Mouse (Mus musculus) megakaryocyte, embryonic 14.5 days (primary cell): ENCODE results near the gene Serp1. TPM values are rescaled to one million over a fixed set of nuclear protein-coding genes. Genes with fewer than 3 reads are reported as not detected.

Source experiments
- H3K27me3 ChIP-seq: replicated peaks from 2 replicates; pipeline ENCODE3; 2012; ENCODE audit warnings: inconsistent platforms
- H3K36me3 ChIP-seq: replicated peaks from 2 replicates; pipeline ENCODE3; 2012; ENCODE audit warnings: low read length, inconsistent platforms, mixed read lengths
- H3K4me1 ChIP-seq: 2 replicates; pipeline ENCODE4 v1.6.1; 2012; ENCODE audit warnings: inconsistent platforms
- H3K4me3 ChIP-seq: replicated peaks from 2 replicates; pipeline ENCODE3; 2012; ENCODE audit warnings: moderate library complexity, mild to moderate bottlenecking, inconsistent platforms
- H3K9me3 ChIP-seq: 2 replicates; pipeline ENCODE4 v1.6.1; 2012; ENCODE audit warnings: inconsistent platforms
- FLI1 ChIP-seq: IDR thresholded peaks from 2 replicates; pipeline ENCODE4 v1.6.1; 2012; ENCODE audit warnings: low read length, inconsistent platforms, mixed read lengths
- GATA1 ChIP-seq: IDR thresholded peaks from 3 replicates; pipeline ENCODE4 v1.6.1; 2012; ENCODE audit warnings: mixed read lengths, low read length, inconsistent platforms, borderline replicate concordance
- polyA plus RNA-seq: library from polyadenylated mRNA; stranded (reverse); fragments of >175 nt; gene quantifications from 2 replicates; pipeline ENCODE4 v1.2.3, GENCODE M21; 2012; ENCODE audit warnings: low replicate concordance; ENCODE audit not compliant: insufficient read depth

Gene Serp1
- polyA plus RNA-seq, 1 experiment = 71.3 TPM

GRCm38 (mm10) chr3:58512740-58513139 is 13.0 kb downstream of the Serp1 start:
- H3K9me3 ChIP-seq = no peaks in the 10 kb centered on the region
- no peak for TF ChIP-seq FLI1
- H3K4me3 ChIP-seq = no peak overlapping the region
- no peaks in the 10 kb centered on the region for H3K27me3 ChIP-seq
- peaks cover 35% of the 10 kb centered on the region for H3K4me1 ChIP-seq
- no peaks in the 10 kb centered on the region for H3K36me3 ChIP-seq

DNA sequence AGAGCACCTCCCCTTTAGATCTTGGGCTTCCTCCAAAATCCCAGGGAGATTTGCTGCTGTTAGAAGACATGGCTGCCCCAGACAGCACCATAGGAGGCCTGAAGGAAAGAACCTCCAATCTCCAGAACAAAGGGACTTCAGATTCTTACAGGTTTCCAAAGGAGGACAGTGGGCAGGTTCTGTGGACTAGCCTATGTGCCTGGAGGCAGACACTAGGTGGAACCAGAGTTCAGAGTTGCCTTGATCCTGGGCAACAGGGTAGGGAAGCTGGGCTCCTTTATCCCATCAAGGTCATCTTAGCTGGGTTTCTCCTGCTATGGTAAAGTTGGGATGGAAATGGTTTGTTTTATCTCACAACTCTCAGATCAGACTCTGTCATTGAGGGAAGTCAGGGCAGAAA is 14.1 kb downstream of the Serp1 start:
- Histone ChIP-seq H3K4me1 (peaks cover 26% of the 10 kb centered on the region), H3K27me3 (no peaks in the 10 kb centered on the region)
- TF ChIP-seq FLI1 = no peak
- no peak for TF ChIP-seq GATA1

DNA sequence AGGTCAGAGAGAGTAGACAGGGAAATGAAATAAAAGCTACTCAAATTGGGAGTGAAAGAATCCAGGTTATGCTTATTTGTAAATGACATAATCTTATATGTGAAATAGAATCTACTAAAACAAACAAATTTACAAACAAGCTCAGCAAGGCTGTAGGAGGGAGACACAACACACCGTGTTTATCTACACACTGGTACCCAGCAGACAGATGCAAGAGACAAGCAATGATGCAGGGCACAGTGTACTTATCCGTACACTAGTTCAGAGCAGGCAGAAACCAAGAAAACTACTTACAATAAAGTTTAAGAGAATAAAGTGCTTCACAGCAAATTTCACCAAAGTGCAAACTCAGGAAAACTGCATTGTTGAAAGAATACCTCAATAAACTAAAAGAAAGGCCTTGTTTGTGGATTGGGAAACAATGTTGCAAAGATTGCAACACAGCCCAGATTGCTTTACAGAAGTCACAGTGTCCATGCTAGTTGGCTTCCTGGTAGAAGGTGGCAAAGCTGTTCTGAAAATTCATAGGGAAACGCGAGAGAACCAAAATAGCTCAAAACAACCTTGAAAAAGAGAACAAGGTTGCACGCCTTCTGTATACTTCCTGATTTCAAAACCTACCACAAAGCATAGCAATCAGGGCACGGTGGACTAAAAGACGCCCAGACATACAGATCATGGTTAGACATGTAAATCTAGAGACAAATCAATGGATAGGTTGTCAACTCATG is 17.5 kb downstream of the Serp1 start:
- Histone ChIP-seq H3K27me3 (no peaks in the 10 kb centered on the region), H3K4me3 (peak overlapping the region; percentile 70), H3K9me3 (no peaks in the 10 kb centered on the region), H3K4me1 (peaks cover 24% of the 10 kb centered on the region), H3K36me3 (no peaks in the 10 kb centered on the region)
- TF ChIP-seq FLI1 (no peak), GATA1 (no peak)

More for the DNA sequence above, 14.1 kb downstream of the Serp1 start:
- Histone ChIP-seq H3K36me3 (no peaks in the 10 kb centered on the region), H3K4me3 (no peak overlapping the region), H3K9me3 (no peaks in the 10 kb centered on the region)

DNA sequence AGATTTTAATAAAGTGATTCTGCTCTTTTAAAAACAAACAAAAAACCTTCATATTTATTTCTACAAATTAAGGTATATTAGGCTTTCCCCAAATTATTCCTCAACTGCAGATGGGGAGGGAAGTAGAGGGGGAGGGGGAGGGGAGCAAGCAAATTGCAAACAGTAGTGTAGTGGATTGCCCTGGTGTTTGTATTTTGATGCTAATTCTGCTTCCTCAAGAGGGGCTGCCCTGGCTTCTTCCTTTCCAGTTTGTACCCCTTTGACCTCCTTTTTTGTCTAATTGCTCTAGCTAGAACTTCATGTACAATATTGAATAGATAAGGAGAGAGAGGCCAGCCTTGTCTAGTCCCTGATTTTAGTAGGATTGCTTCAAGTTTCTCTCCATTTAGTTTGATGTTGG is 21.0 kb downstream of the Serp1 start:
- Histone ChIP-seq H3K4me3 (no peak overlapping the region), H3K9me3 (no peaks in the 10 kb centered on the region), H3K27me3 (no peaks in the 10 kb centered on the region), H3K36me3 (no peaks in the 10 kb centered on the region), H3K4me1 (peaks cover 38% of the 10 kb centered on the region)
- no peak for TF ChIP-seq FLI1
- TF ChIP-seq GATA1 = no peak

DNA sequence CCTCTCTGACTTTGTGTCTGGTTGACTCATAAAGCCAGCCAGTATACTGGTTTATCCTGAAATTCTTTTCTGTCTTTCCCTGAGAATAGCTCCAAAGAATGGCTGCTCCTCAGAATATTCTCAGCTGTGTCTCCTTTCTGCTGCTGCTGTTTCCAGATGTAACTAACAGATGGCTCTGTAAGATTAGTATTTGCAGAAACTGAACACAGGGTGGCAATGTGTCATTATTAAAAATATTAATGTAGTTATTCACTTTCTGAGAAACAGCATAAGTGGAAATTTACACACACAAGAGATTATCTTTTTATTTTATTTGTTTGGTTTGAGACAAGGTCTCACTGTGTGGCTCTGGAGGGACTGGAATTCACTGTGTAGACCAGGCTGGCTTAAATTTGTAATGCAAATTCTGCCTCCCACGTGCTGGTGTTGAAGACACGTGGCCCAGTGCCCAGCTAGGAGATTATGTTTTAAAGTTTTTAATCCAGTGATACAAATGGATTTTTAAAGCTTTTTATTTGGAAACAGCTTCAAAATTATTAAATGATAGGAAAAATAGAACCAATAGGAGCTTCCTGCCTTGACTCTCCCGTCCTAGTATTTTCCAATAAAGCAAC is 21.9 kb downstream of the Serp1 start:
- peaks cover 38% of the 10 kb centered on the region for H3K4me1 ChIP-seq
- H3K36me3 ChIP-seq = no peaks in the 10 kb centered on the region
- H3K27me3 ChIP-seq = no peaks in the 10 kb centered on the region
- no peak overlapping the region for H3K4me3 ChIP-seq
- H3K9me3 ChIP-seq = no peaks in the 10 kb centered on the region
- TF ChIP-seq GATA1 (no peak), FLI1 (no peak)

DNA sequence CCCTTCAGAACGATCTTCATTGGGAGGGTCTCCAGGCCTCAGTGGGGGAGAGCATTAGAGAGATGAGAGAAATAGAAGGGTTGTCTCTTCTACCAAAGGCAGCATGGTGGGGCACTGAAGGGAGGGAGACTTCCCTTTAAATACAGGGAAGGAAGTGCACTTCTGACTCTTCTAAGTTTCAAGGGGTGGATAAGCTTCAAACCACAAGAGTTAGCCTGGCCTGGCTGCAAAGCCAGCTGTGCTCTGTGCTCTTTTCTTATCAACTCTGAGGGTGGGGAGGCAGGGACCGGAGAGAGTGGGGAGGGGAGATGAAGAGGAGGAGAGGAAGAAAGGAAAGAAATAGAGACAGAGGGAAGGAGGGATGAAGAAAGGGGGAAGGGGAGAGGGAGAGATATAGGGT is 23.7 kb downstream of the Serp1 start:
- Histone ChIP-seq H3K36me3 (no peaks in the 10 kb centered on the region), H3K9me3 (no peaks in the 10 kb centered on the region), H3K4me1 (peaks cover 27% of the 10 kb centered on the region), H3K4me3 (peak overlapping the region; percentile 28), H3K27me3 (no peaks in the 10 kb centered on the region)
- TF ChIP-seq GATA1 (no peak), FLI1 (no peak)

DNA sequence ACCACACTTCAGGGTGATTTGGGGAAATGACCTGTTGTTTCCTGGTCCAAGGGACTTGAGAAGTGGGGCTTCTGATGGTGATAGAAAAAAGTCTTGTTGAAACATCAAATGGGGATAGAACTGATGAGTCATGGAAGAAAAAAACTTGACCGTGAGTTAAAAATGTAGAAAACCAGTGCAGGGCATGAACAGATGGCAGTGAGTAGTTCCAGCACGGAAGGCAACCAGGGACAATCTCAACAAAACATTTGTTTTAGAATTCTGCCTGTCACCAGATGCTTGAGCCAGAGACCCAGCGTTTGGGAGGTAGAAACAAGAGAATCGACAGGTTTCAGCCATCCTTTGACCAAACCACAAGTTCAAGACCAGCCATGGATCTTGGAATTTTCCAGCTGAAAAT is 32.1 kb downstream of the Serp1 start:
- H3K4me3 ChIP-seq = no peak overlapping the region
- H3K9me3 ChIP-seq = no peaks in the 10 kb centered on the region
- peaks cover 6% of the 10 kb centered on the region for H3K4me1 ChIP-seq
- H3K27me3 ChIP-seq = no peaks in the 10 kb centered on the region
- TF ChIP-seq FLI1 (no peak), GATA1 (no peak)
- no peaks in the 10 kb centered on the region for H3K36me3 ChIP-seq

- no peak for TF ChIP-seq GATA1
- peaks cover 6% of the 10 kb centered on the region; the same call in 1 of the 2 replicates for H3K9me3 ChIP-seq
- H3K27me3 ChIP-seq = no peaks in the 10 kb centered on the region
- H3K36me3 ChIP-seq = no peaks in the 10 kb centered on the region
- H3K4me1 ChIP-seq = peaks cover 10% of the 10 kb centered on the region
- no peak overlapping the region for H3K4me3 ChIP-seq
These were observed 34.9 kb downstream of the Serp1 start for GRCm38 (mm10) chr3:58490787-58491186.

- H3K4me3 ChIP-seq = peak overlapping the region; percentile 31
- H3K27me3 ChIP-seq = no peaks in the 10 kb centered on the region
- no peak for TF ChIP-seq FLI1
- H3K4me1 ChIP-seq = peaks cover 8% of the 10 kb centered on the region
- H3K9me3 ChIP-seq = peaks cover 7% of the 10 kb centered on the region; the same call in 1 of the 2 replicates
- H3K36me3 ChIP-seq = no peaks in the 10 kb centered on the region
These were observed 37.5 kb downstream of the Serp1 start for GRCm38 (mm10) chr3:58487999-58488775.

- Histone ChIP-seq H3K4me1 (peaks cover 7% of the 10 kb centered on the region), H3K27me3 (no peaks in the 10 kb centered on the region), H3K9me3 (peaks cover 7% of the 10 kb centered on the region; the same call in 1 of the 2 replicates), H3K36me3 (no peaks in the 10 kb centered on the region), H3K4me3 (no peak overlapping the region)
- no peak for TF ChIP-seq GATA1
- no peak for TF ChIP-seq FLI1
These were observed 38.6 kb downstream of the Serp1 start for GRCm38 (mm10) chr3:58487121-58487520.
